Mouse (Mus musculus) spleen, adult 18-20 months (tissue): ENCODE measurements around the gene Ets2.

Experiments used
- DNase-seq, 2 experiments: peaks; one replicate each; pipeline ENCODE4 v3.0.0; 2022; ENCODE audit warnings: mixed read lengths in 2 of 2

Ets2 gene

GRCm38 (mm10) chr16:95769996-95770334, 68.1 kb downstream of the Ets2 start:
- DNase-seq, result no peak

- no peak for DNase-seq
Observed at GRCm38 (mm10) chr16:95770402-95770801, 68.5 kb downstream of the Ets2 start.
